Mouse (Mus musculus) MEL (cell line): ENCODE results near the gene Btbd1.

ENCODE experiments used
- CTCF ChIP-seq, 3 experiments: IDR thresholded peaks in 2 of 3; conservative IDR thresholded peaks in 1 of 3; 2 replicates each; pipeline ENCODE4 v1.5.1; 2011 to 2012; ENCODE audit warnings: low read length in 3 of 3, low read depth in 2 of 3, mild to moderate bottlenecking in 2 of 3, improper control_type of control experiment in 1 of 3, inconsistent platforms in 1 of 3, mixed read lengths in 1 of 3, moderate library complexity in 1 of 3; ENCODE audit not compliant: control insufficient read depth in 1 of 3, insufficient read depth in 1 of 3, poor library complexity in 1 of 3, severe bottlenecking in 1 of 3
- KAT2A ChIP-seq: conservative IDR thresholded peaks from 2 replicates; pipeline ENCODE4 v1.6.1; 2012; ENCODE audit warnings: low read depth, low read length, improper control_type of control experiment, inconsistent platforms
- POLR2AphosphoS2 ChIP-seq: IDR thresholded peaks from 2 replicates; pipeline ENCODE4 v1.6.1; 2011; ENCODE audit warnings: low read length, improper control_type of control experiment
- USF1 ChIP-seq: IDR thresholded peaks from 2 replicates; pipeline ENCODE4 v1.6.1; 2014; ENCODE audit warnings: low read depth, mild to moderate bottlenecking, inconsistent platforms, low read length, improper control_type of control experiment, moderate library complexity

GRCm38 (mm10) chr7:81850171-81850570, 20.9 kb upstream of the Btbd1 start:
- TF ChIP-seq CTCF (IDR thresholded peaks at IDR 0.05 in 2 of 3, conservative IDR thresholded peaks at IDR 0.05 in 1 of 3; ENCODE audit: control insufficient read depth in 1 of 3, insufficient read depth in 1 of 3, low read depth in 2 of 3, low read length in 3 of 3, poor library complexity in 1 of 3, severe bottlenecking in 1 of 3) (no peak), USF1 (no peak), POLR2AphosphoS2 (no peak), KAT2A (no peak)
